Mouse (Mus musculus) thymus, adult 2 months (tissue): ENCODE measurements around the gene Rspo1. TPM values are rescaled to one million over a fixed set of nuclear protein-coding genes. Genes with fewer than 3 reads are reported as not detected.

Experiments
- DNase-seq: peaks from one replicate; pipeline ENCODE4 v3.0.0; 2021
- H3K27ac ChIP-seq: fragments of 200-500 bp; 2 replicates; pipeline ENCODE4 v1.5.1; 2012; ENCODE audit warnings: low read length, control low read depth; ENCODE audit not compliant: control insufficient read depth, insufficient read depth
- H3K27me3 ChIP-seq: fragments of 200-500 bp; 2 replicates; pipeline ENCODE4 v1.6.1; 2012; ENCODE audit warnings: mild to moderate bottlenecking, low read length, moderate library complexity, mixed read lengths; ENCODE audit not compliant: control insufficient read depth, insufficient read depth
- H3K36me3 ChIP-seq: fragments of 200-500 bp; 2 replicates; pipeline ENCODE4 v1.6.1; 2012; ENCODE audit warnings: mild to moderate bottlenecking, low read length, moderate library complexity; ENCODE audit not compliant: control insufficient read depth, insufficient read depth
- H3K4me1 ChIP-seq: fragments of 200-500 bp; replicated peaks from 2 replicates; pipeline ENCODE4 v1.6.1; 2012; ENCODE audit warnings: low read length; ENCODE audit not compliant: control insufficient read depth, insufficient read depth
- H3K4me3 ChIP-seq: fragments of 200-500 bp; 2 replicates; pipeline ENCODE4 v1.5.1; 2012; ENCODE audit warnings: mild to moderate bottlenecking, low read length, control low read depth, moderate library complexity; ENCODE audit not compliant: control insufficient read depth, insufficient read depth
- CTCF ChIP-seq: fragments of 200-500 bp; IDR thresholded peaks from 2 replicates; pipeline ENCODE4 v1.5.1; 2012; ENCODE audit warnings: mild to moderate bottlenecking, control low read depth, low read length, moderate library complexity, borderline replicate concordance; ENCODE audit not compliant: control insufficient read depth, poor library complexity, insufficient read depth; ENCODE audit errors: extremely low read depth
- POLR2A ChIP-seq: fragments of 200-500 bp; IDR thresholded peaks from 2 replicates; pipeline ENCODE4 v1.6.1; 2012; ENCODE audit warnings: mild to moderate bottlenecking, low read length, control low read depth, moderate library complexity; ENCODE audit not compliant: control insufficient read depth, poor library complexity, insufficient read depth; ENCODE audit errors: extremely low read depth
- WGBS: fragments of 180-500 bp; shearing (Covaris S2); methylation state at CpG from one replicate; pipeline ENCODE4 v1.1.7; 2018; 5-methylcytosine and 5-hydroxymethylcytosine counted together
- polyA plus RNA-seq: library from polyadenylated mRNA; depleted of rRNA; stranded (reverse); fragments of >200 nt; gene quantifications from 2 replicates; pipeline ENCODE4 v1.2.3, GENCODE M21; 2012

The Rspo1 gene
- polyA plus RNA-seq, 1 experiment = 2.3 TPM

GRCm38 (mm10) chr4:124960940-124961339, 25.3 kb upstream of the Rspo1 start:
- Histone ChIP-seq H3K4me3 (no peak overlapping the region), H3K4me1 (no peaks in the 10 kb centered on the region), H3K27me3 (no peaks in the 10 kb centered on the region), H3K36me3 (no peaks in the 10 kb centered on the region), H3K27ac (no peak overlapping the region)
- 43% methylated on average over 11 of the region's 11 CpGs for WGBS
- DNase-seq = no peak
- TF ChIP-seq POLR2A (no peak), CTCF (no peak)

- TF ChIP-seq POLR2A = no peak
- no peak for TF ChIP-seq CTCF
- WGBS = 93% methylated on average over 11 of the region's 11 CpGs
- DNase-seq = no peak
- no peaks in the 10 kb centered on the region for H3K4me1 ChIP-seq
- H3K27ac ChIP-seq = no peak overlapping the region
- no peaks in the 10 kb centered on the region for H3K36me3 ChIP-seq
- no peaks in the 10 kb centered on the region for H3K27me3 ChIP-seq
- H3K4me3 ChIP-seq = no peak overlapping the region
Measured at GRCm38 (mm10) chr4:124962576-124962975, 23.7 kb upstream of the Rspo1 start.

- Histone ChIP-seq H3K27me3 (no peaks in the 10 kb centered on the region), H3K4me1 (no peaks in the 10 kb centered on the region), H3K36me3 (no peaks in the 10 kb centered on the region), H3K27ac (no peak overlapping the region), H3K4me3 (no peak overlapping the region)
- DNase-seq = no peak
- TF ChIP-seq CTCF = no peak
- TF ChIP-seq POLR2A = no peak
- 91% methylated on average over 8 of the region's 8 CpGs for WGBS
Measured at GRCm38 (mm10) chr4:124964912-124965599, 21.2 kb upstream of the Rspo1 start.

GRCm38 (mm10) chr4:124968711-124969110, 17.5 kb upstream of the Rspo1 start:
- DNase-seq = no peak
- WGBS = 19% methylated on average over 6 of the region's 6 CpGs

GRCm38 (mm10) chr4:124969219-124969848, 16.9 kb upstream of the Rspo1 start:
- Histone ChIP-seq H3K27me3 (no peaks in the 10 kb centered on the region), H3K36me3 (no peaks in the 10 kb centered on the region), H3K4me1 (no peaks in the 10 kb centered on the region), H3K4me3 (no peak overlapping the region), H3K27ac (no peak overlapping the region)
- 10% methylated on average over 7 of the region's 7 CpGs for WGBS
- DNase-seq = no peak
- TF ChIP-seq CTCF = no peak
- no peak for TF ChIP-seq POLR2A

More at GRCm38 (mm10) chr4:124968711-124969110, 17.5 kb upstream of the Rspo1 start:
- Histone ChIP-seq H3K27ac (no peak overlapping the region), H3K4me1 (no peaks in the 10 kb centered on the region), H3K27me3 (no peaks in the 10 kb centered on the region), H3K36me3 (no peaks in the 10 kb centered on the region), H3K4me3 (no peak overlapping the region)
- TF ChIP-seq CTCF (no peak), POLR2A (no peak)

GRCm38 (mm10) chr4:124970194-124970593, 16.0 kb upstream of the Rspo1 start:
- Histone ChIP-seq H3K27ac (no peak overlapping the region), H3K4me3 (no peak overlapping the region), H3K27me3 (no peaks in the 10 kb centered on the region), H3K36me3 (no peaks in the 10 kb centered on the region), H3K4me1 (no peaks in the 10 kb centered on the region)
- no peak for TF ChIP-seq CTCF
- TF ChIP-seq POLR2A = no peak
- no peak for DNase-seq
- 94% methylated on average over 11 of the region's 11 CpGs for WGBS
